Mouse (Mus musculus) lung, postnatal 0 days (tissue): ENCODE measurements around the gene Lix1l. TPM values are rescaled to one million over a fixed set of nuclear protein-coding genes. Genes with fewer than 3 reads are reported as not detected.

Source experiments
- ATAC-seq: fragments of 200-750 bp; cut with Nextera tagmentation; 2 replicates; pipeline ENCODE4 v1.8.0; 2017; ENCODE audit warnings: moderate library complexity
- DNase-seq: peaks from one replicate; pipeline ENCODE4 v3.0.0-alpha.2; 2016; ENCODE audit warnings: low spot score
- H3K27ac ChIP-seq: fragments of 300-500 bp; sonication (generic); 2 replicates; pipeline ENCODE4 v1.5.1; 2014; ENCODE audit warnings: antibody characterized with exemption, mild to moderate bottlenecking, low read length, mixed read lengths
- H3K27me3 ChIP-seq: fragments of 300-500 bp; sonication (generic); replicated peaks from 2 replicates; pipeline ENCODE4 v1.6.1; 2014; ENCODE audit warnings: low read length, mixed read lengths; ENCODE audit not compliant: insufficient read depth
- H3K36me3 ChIP-seq: fragments of 300-500 bp; sonication (generic); 2 replicates; pipeline ENCODE4 v1.6.1; 2014; ENCODE audit warnings: low read length, mixed read lengths; ENCODE audit not compliant: insufficient read depth
- H3K4me1 ChIP-seq: fragments of 300-500 bp; sonication (generic); 2 replicates; pipeline ENCODE4 v1.6.1; 2014; ENCODE audit warnings: antibody characterized with exemption, low read depth, low read length, mixed read lengths; ENCODE audit not compliant: insufficient read depth
- H3K4me2 ChIP-seq: fragments of 300-500 bp; sonication (generic); replicated peaks from 2 replicates; pipeline ENCODE4 v1.6.1; 2014; ENCODE audit warnings: low read depth, mild to moderate bottlenecking, low read length, moderate library complexity, mixed read lengths
- H3K4me3 ChIP-seq: fragments of 300-500 bp; sonication (generic); 2 replicates; pipeline ENCODE4 v1.5.1; 2014; ENCODE audit warnings: low read depth, low read length
- H3K9ac ChIP-seq: fragments of 300-500 bp; sonication (generic); replicated peaks from 2 replicates; pipeline ENCODE4 v1.6.1; 2014; ENCODE audit warnings: low read depth, mild to moderate bottlenecking
- H3K9me3 ChIP-seq: fragments of 300-500 bp; sonication (generic); 2 replicates; pipeline ENCODE4 v1.6.1; 2016; ENCODE audit warnings: low read length, mixed read lengths
- CTCF ChIP-seq: IDR thresholded peaks from 2 replicates; pipeline ENCODE4 v1.5.1; 2016; ENCODE audit warnings: antibody characterized with exemption, mild to moderate bottlenecking
- EP300 ChIP-seq: IDR thresholded peaks from 2 replicates; pipeline ENCODE4 v1.6.1; 2016; ENCODE audit warnings: antibody characterized with exemption, mild to moderate bottlenecking, control low read depth
- WGBS: fragments of 180-500 bp; shearing (Covaris S2); extraction: QIAGEN DNeasy Blood & Tissue Kit; methylation state at CpG from one replicate; pipeline ENCODE4 v1.1.7; 2014; 5-methylcytosine and 5-hydroxymethylcytosine counted together
- polyA plus RNA-seq: library from polyadenylated mRNA; unstranded; fragments of >200 nt; fragmentation: Nextera tagmentation; extraction: Ambion mirVana; gene quantifications from 2 replicates; pipeline ENCODE4 v1.2.1, GENCODE M21; 2015

Gene Lix1l
- polyA plus RNA-seq, 1 experiment from 2014 or later, result 5.4 TPM

DNA sequence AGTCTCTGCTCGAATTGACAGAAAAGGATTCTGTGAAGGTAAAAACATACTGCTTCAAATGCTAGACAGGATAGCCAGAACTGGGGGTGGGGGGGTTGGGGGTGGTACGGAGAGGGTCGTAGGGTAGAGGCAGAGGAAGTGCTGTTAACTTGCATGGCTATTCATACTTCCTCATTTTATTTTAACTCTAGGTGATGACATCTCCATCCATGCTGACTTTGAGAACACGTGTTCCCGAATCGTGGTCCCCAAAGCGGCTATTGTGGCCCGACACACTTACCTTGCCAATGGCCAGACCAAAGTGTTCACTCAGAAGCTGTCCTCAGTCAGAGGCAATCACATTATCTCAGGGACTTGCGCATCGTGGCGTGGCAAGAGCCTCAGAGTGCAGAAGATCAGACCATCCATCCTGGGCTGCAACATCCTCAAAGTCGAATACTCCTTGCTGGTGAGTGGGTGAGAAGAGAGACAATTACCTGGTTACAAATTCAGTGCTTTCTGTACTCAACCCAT lies 41.5 kb upstream of the Lix1l start:
- no peaks in the 10 kb centered on the region for H3K27me3 ChIP-seq
- 29% methylated on average over 12 of the region's 12 CpGs for WGBS
- peak overlapping the region; percentile 100 for H3K9ac ChIP-seq
- peak overlapping the region; percentile 90 for H3K4me3 ChIP-seq
- H3K27ac ChIP-seq, result peak overlapping the region; percentile 99
- H3K4me2 ChIP-seq, result peak overlapping the region; percentile 62
- H3K4me1 ChIP-seq, result peaks cover 11% of the 10 kb centered on the region; the same call in 1 of the 2 replicates
- TF ChIP-seq EP300 (no peak), CTCF (no peak)
- peaks cover 29% of the 10 kb centered on the region for H3K36me3 ChIP-seq
- peak; percentile 47 for DNase-seq
- ATAC-seq, result no peak
- no peaks in the 10 kb centered on the region for H3K9me3 ChIP-seq

DNA sequence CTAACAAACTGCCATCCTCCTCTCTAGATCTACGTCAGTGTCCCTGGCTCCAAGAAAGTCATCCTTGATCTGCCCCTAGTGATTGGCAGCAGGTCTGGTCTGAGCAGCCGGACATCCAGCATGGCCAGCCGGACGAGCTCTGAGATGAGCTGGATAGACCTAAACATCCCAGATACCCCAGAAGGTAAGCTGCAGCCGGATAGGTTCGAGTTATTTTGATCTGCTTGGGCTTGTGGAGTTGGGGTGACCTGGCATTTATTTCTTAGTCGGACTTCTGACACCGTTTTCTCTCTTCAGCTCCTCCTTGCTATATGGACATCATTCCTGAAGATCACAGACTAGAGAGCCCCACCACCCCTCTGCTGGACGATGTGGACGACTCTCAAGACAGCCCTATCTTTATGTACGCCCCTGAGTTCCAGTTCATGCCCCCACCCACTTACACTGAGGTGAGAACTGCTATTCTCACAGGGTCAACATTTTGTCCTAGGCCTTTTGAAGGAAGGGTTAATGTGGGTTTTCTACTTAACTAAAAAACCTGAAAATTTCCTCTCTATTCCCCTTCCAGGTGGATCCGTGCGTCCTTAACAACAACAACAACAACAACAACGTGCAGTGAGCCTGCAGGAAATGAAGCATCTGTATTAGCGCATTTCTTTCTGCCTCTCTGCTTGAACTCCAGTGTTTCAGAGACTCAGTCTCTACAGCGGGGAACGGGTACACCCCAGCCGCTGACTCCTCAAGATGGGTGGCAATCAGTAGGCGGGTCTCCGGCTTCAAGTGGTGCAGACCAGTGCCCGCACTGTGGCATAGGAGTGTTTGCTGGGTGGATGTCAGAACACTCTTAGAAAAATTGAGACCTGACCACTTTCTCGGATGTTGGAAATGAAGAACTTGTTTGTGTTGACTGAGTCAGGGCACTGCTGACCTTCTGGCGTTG lies 40.8 kb upstream of the Lix1l start:
- DNase-seq (peak; percentile 56), ATAC-seq (no peak)
- H3K27ac ChIP-seq, result peak overlapping the region; percentile 99
- WGBS, result 29% methylated on average over 23 of the region's 23 CpGs
- no peaks in the 10 kb centered on the region for H3K27me3 ChIP-seq
- no peaks in the 10 kb centered on the region for H3K9me3 ChIP-seq
- H3K4me3 ChIP-seq, result peak overlapping the region; percentile 90
- peaks cover 29% of the 10 kb centered on the region for H3K36me3 ChIP-seq
- H3K4me1 ChIP-seq, result peaks cover 16% of the 10 kb centered on the region; the same call in 1 of the 2 replicates
- H3K4me2 ChIP-seq, result peak overlapping the region; percentile 62
- TF ChIP-seq CTCF (no peak), EP300 (no peak)
- peak overlapping the region; percentile 100 for H3K9ac ChIP-seq

DNA sequence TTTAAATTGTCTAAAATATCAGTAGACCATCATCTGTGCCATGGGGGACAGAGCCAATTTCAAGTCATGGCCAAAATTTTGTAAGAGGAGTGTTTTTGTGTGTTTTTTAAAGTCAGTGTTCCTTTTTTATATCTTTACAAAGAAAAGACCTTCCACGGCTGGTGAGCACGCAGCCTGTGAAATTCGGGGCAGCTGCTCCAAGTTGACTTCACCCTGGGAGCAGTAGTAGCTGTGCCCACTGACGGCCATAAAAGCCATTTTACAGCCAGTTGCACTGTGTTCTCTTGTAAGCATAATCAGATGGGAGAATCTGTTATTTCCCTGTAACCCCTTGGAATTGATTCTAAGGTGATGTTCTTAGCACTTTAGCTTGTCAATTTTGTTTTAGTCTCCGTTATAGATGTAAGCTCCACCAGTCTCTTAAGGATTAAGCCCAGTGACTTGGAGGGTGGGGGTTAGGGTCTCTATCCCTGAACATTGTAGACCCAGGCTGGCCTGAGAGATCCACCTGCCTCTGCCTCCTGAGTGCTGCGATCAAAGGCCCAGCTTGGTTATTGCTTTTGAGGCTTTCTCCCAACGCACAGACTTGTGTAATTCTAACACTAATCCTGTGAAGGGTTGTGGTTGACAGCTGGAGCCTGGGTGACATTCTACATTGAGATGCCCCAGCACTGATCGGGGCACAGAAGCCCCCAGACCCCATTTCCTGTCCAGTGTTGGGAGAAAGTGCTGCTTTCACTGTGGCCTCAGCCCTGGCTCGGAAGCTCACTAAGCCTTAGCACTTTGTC lies 39.9 kb upstream of the Lix1l start:
- Histone ChIP-seq H3K4me1 (peaks cover 10% of the 10 kb centered on the region; the same call in 1 of the 2 replicates), H3K9me3 (no peaks in the 10 kb centered on the region)
- no peak for DNase-seq

DNA sequence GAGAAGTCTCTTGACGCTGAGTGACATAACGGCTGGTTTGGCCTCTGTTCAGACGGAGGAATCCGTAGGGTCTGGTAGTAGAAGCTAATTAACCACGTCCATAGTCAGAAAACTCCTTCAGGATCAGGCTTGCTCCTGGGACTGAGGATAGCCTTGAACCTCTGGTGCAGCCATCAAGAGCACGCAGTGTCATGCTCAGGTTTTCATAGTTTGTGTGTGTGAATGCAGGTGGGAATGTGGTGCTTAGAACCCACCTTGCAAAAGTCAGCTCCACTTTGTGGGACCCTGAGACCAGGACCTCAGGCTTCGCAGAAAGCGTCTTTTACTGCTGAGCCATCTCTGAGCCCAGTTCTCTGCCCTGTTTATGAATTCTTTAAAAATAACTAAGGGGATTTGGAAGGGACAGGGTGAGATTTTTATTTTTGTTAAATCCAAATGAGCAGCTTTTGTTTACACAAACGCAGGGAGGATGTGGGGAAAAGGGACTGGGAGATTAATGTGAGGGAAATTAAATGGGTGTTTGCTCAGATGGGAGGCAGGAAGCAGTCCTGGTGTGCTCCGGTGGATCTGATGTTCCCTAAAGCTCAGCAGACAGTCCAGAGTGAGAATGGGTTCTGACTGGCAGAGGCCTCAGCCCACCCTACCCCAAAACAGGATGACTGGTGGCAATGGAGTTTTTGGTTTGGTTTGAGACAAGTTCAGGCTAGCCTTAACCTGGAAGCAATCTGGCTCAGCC lies 38.8 kb upstream of the Lix1l start:
- no peak for TF ChIP-seq CTCF
- peak; percentile 56; the same call in 1 of the 2 replicates for TF ChIP-seq EP300
- 26% methylated on average over 10 of the region's 10 CpGs for WGBS
- Histone ChIP-seq H3K4me1 (peaks cover 8% of the 10 kb centered on the region; the same call in 1 of the 2 replicates), H3K27me3 (no peaks in the 10 kb centered on the region), H3K9me3 (no peaks in the 10 kb centered on the region), H3K4me2 (peak overlapping the region; percentile 62), H3K9ac (peak overlapping the region; percentile 100), H3K27ac (peak overlapping the region; percentile 99), H3K4me3 (peak overlapping the region; percentile 90), H3K36me3 (peaks cover 29% of the 10 kb centered on the region)
- DNase-seq (peak; percentile 81), ATAC-seq (peak; percentile 13; the same call in 1 of the 2 replicates)

More for the DNA sequence above, 39.9 kb upstream of the Lix1l start:
- Histone ChIP-seq H3K4me2 (peak overlapping the region; percentile 62), H3K9ac (peak overlapping the region; percentile 100), H3K4me3 (peak overlapping the region; percentile 90), H3K27me3 (no peaks in the 10 kb centered on the region), H3K27ac (peak overlapping the region; percentile 99), H3K36me3 (peaks cover 29% of the 10 kb centered on the region)
- ATAC-seq, result no peak
- TF ChIP-seq CTCF (no peak), EP300 (peak; percentile 23)
- 51% methylated on average over 9 of the region's 9 CpGs for WGBS

DNA sequence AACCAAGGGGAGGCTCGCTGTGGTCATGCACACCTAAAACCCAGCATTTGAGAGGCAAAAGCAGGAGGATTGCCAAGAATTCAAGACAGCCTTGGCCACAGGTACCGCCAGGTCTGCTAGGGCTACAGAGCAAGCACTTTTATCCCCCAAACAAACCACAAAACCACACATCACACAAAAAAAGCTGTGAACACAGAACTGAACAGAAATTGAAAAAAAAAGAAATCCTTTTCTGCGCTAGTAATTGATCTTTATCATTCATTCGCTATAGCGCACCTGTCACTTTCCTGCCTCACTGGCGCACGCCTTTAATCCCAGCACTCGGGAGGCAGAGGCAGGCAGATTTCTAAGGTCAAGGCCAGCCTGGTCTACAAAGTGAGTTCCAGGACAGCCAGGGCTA lies 37.7 kb upstream of the Lix1l start:
- H3K4me2 ChIP-seq, result no peak overlapping the region
- H3K9me3 ChIP-seq, result no peaks in the 10 kb centered on the region
- H3K27me3 ChIP-seq, result no peaks in the 10 kb centered on the region
- ATAC-seq (0 out of 2 replicates have a peak, but pooled peaks have one; percentile 4), DNase-seq (peak; percentile 50)
- TF ChIP-seq EP300 (no peak), CTCF (no peak)
- H3K4me3 ChIP-seq, result no peak overlapping the region
- H3K36me3 ChIP-seq, result peaks cover 29% of the 10 kb centered on the region
- 84% methylated on average over 8 of the region's 8 CpGs for WGBS
- H3K27ac ChIP-seq, result peak overlapping the region; percentile 99
- H3K9ac ChIP-seq, result no peak overlapping the region
- H3K4me1 ChIP-seq, result peaks cover 8% of the 10 kb centered on the region; the same call in 1 of the 2 replicates
